Mouse (Mus musculus) lung, postnatal 10 days (tissue): Measurements from ENCODE around the gene Mfap1b.
"Not testable (repeated sequence)": the region's sequence is repeated elsewhere in the genome, so short reads cannot be mapped to it uniquely, and the experiment has no call there.

Source experiments
- DNase-seq: peaks from one replicate; pipeline ENCODE4 v3.0.0; 2021

The Mfap1b gene

GRCm38 (mm10) chr2:121473301-121474179 is at the start of gene Mfap1b:
Mfap1b (minus strand) TSS chr2:121474067.
- peak; percentile 91 for DNase-seq

GRCm38 (mm10) chr2:121522830-121523229 is 49.0 kb upstream of the Mfap1b start:
- DNase-seq: not testable (repeated sequence)

- no peak for DNase-seq
These were observed 48.1 kb upstream of the Mfap1b start for GRCm38 (mm10) chr2:121522006-121522405.

GRCm38 (mm10) chr2:121518711-121519110 is 44.8 kb upstream of the Mfap1b start:
- DNase-seq: not testable (repeated sequence)

- DNase-seq: no peak
These were observed 44.2 kb upstream of the Mfap1b start for GRCm38 (mm10) chr2:121518106-121518505.

GRCm38 (mm10) chr2:121514211-121514610 is 40.3 kb upstream of the Mfap1b start:
- no peak for DNase-seq

GRCm38 (mm10) chr2:121512991-121513765 is 39.3 kb upstream of the Mfap1b start:
- DNase-seq: not testable (repeated sequence)

- no peak for DNase-seq
These were observed 37.5 kb upstream of the Mfap1b start for GRCm38 (mm10) chr2:121511401-121511800.

GRCm38 (mm10) chr2:121509584-121509983 is 35.7 kb upstream of the Mfap1b start:
- peak; percentile 85 for DNase-seq

GRCm38 (mm10) chr2:121507951-121508330 is 34.1 kb upstream of the Mfap1b start:
- DNase-seq: no peak

GRCm38 (mm10) chr2:121507173-121507950 is 33.5 kb upstream of the Mfap1b start:
- no peak for DNase-seq

- DNase-seq: peak; percentile 92
These were observed 32.3 kb upstream of the Mfap1b start, which contains the start of the genes Mfap1a and Wdr76 for GRCm38 (mm10) chr2:121505942-121506882. Mfap1a (minus strand) TSS chr2:121506665. Wdr76 (plus strand) TSS chr2:121506723.

- DNase-seq: not testable (repeated sequence)
These were observed 27.7 kb upstream of the Mfap1b start for GRCm38 (mm10) chr2:121501550-121501949.

GRCm38 (mm10) chr2:121484403-121484802 is 10.5 kb upstream of the Mfap1b start:
- not testable (repeated sequence) for DNase-seq

GRCm38 (mm10) chr2:121483576-121483975 is 9.7 kb upstream of the Mfap1b start:
- no peak for DNase-seq

- not testable (repeated sequence) for DNase-seq
These were observed 7.0 kb upstream of the Mfap1b start for GRCm38 (mm10) chr2:121480916-121481315.

GRCm38 (mm10) chr2:121480498-121480897 is 6.6 kb upstream of the Mfap1b start:
- peak; percentile 49 for DNase-seq

- no peak for DNase-seq
These were observed 3.8 kb upstream of the Mfap1b start for GRCm38 (mm10) chr2:121477491-121478266.

- DNase-seq: not testable (repeated sequence)
These were observed 1.4 kb upstream of the Mfap1b start for GRCm38 (mm10) chr2:121475306-121475705.

GRCm38 (mm10) chr2:121474180-121474535 is 291 bp upstream of the Mfap1b start:
- no peak for DNase-seq

GRCm38 (mm10) chr2:121472783-121473182 is 1.1 kb downstream of the Mfap1b start:
- DNase-seq: not testable (repeated sequence)
